Mouse (Mus musculus): ENCODE data around the gene Idh2.

GRCm38 (mm10) chr7:80095598-80096309, 19.4 kb downstream of the Idh2 start:
- no peak for TF ChIP-seq CTCF (IDR thresholded peaks at IDR 0.05; ENCODE audit: borderline replicate concordance, insufficient read depth, low read depth, low read length)
- no peak for TF ChIP-seq POLR2A (IDR thresholded peaks at IDR 0.05; ENCODE audit: borderline replicate concordance, insufficient read depth, low read length)

All from cerebellum, adult 2 months (tissue).